7 mouse cellular contexts compared by ENCODE assay signal in genomic region chr4:45473129-45473528, GRCm38 (mm10). TPM values are rescaled to one million over a fixed set of nuclear protein-coding genes. Genes with fewer than 3 reads are reported as not detected.
A peak's percentile ranks its signal among the peaks of the same experiment; 100 is the strongest.
DNase-seq lines count a peak whose midpoint lies in the region; ATAC-seq lines count a peak whose summit lies in the region.

No protein-coding gene starts in this region.

- 5% methylated on average over 11 of the region's 11 CpGs for WGBS in lung, embryonic 16.5 days

- DNase-seq in A20 (ENCODE audit: low read depth, low spot score) = peak; percentile 71
- peak; percentile 55 to 67 for DNase-seq in adrenal gland, adult 18-20 months (ENCODE audit: low spot score in 2 of 2)
- DNase-seq in heart, postnatal 14 days = peak; percentile 87
- DNase-seq in kidney, postnatal 36 days = peak; percentile 86 to 89
- DNase-seq in right cerebral cortex, adult 2 months (ENCODE audit: low spot score in 2 of 2) = peak; percentile 78 to 79

- no peaks in the 10 kb centered on the region for H3K27me3 ChIP-seq in lung, embryonic 16.5 days (ENCODE audit: control insufficient read depth, insufficient read depth, low read depth, low read length)

- H3K9me3 ChIP-seq in lung, embryonic 16.5 days (ENCODE audit: control insufficient read depth, low read length) = 0 out of 2 replicates have a peak, but pooled peaks cover 3% of the 10 kb centered on the region

- no peak overlapping the region for H3K4me3 ChIP-seq in lung, embryonic 16.5 days (ENCODE audit: low read length)

- peak overlapping the region; percentile 88 for H3K27ac ChIP-seq in lung, embryonic 16.5 days (ENCODE audit: low read length)

- H3K4me2 ChIP-seq in lung, embryonic 16.5 days (ENCODE audit: low read depth, low read length) = peak overlapping the region; percentile 40

- peaks cover 2% of the 10 kb centered on the region; the same call in 1 of the 2 replicates for H3K36me3 ChIP-seq in lung, embryonic 16.5 days (ENCODE audit: control insufficient read depth, insufficient read depth, low read length)

- intact Hi-C loops in heart, postnatal 14 days (cut with DNase I) = no loop called here

- ATAC-seq in frontal cortex, adult (ENCODE audit: low TSS enrichment) = peak; percentile 84
- peak; percentile 90 for ATAC-seq in lung, embryonic 16.5 days (ENCODE audit: low read depth)

- H3K4me1 ChIP-seq in lung, embryonic 16.5 days (replicated peaks; ENCODE audit: control insufficient read depth, insufficient read depth, low read length) = peaks cover 62% of the 10 kb centered on the region

- H3K9ac ChIP-seq in lung, embryonic 16.5 days (ENCODE audit: low read length) = peak overlapping the region; percentile 16; the same call in 1 of the 2 replicates

RNA-seq across cellular contexts. Expression of gene Shb, which starts 59.1 kb away (rescaled TPM):
- total RNA-seq in adrenal gland, adult 18-20 months (2021) = 100 to 1,000 TPM in 1 of 2 experiments, 10 to 100 TPM in 1; 75.3 to 151 TPM
- total RNA-seq in heart, postnatal 14 days (2021) = 10 to 100 TPM; 29.7 to 46.1 TPM
- polyA plus RNA-seq in lung, embryonic 16.5 days (2015; fragmentation: Nextera tagmentation; extraction: Ambion mirVana) = 12.4 and 16.1 TPM in 2 replicates
